Mouse (Mus musculus) granulocyte monocyte progenitor cell, adult 5-6 weeks (primary cell): ENCODE measurements around the gene Sult1a1. TPM values are rescaled to one million over a fixed set of nuclear protein-coding genes. Genes with fewer than 3 reads are reported as not detected.

ENCODE experiments used
- ATAC-seq: replicated peaks from 2 replicates; pipeline ENCODE4 v1.8.0; 2016; ENCODE audit warnings: mild to moderate bottlenecking, moderate TSS enrichment, inconsistent platforms; ENCODE audit not compliant: poor library complexity, severe bottlenecking
- total RNA-seq, 2 experiments: library from RNA; stranded (forward) in 1 of 2; stranded (reverse) in 1 of 2; fragments of 200-712, 200-1000 nt in 1 of 2; fragments of >200 nt in 1 of 2; fragmentation: Nextera tagmentation in 1 of 2; gene quantifications; 2 replicates each; pipeline ENCODE4 v1.2.3; 2014 to 2017

Gene Sult1a1
- total RNA-seq, 2 experiments from 2014 or later: 1.6 TPM; not detected in 1

- ATAC-seq: no peak
These were observed 45.3 kb downstream of the Sult1a1 start, which contains the start of gene Nupr1 for GRCm38 (mm10) chr7:126630824-126631518. Gene Nupr1, minus strand, starts transcription at chr7:126630861.

GRCm38 (mm10) chr7:126629915-126630314 lies 46.3 kb downstream of the Sult1a1 start:
- 0 out of 2 replicates have a peak, but pooled peaks have one; percentile 18 for ATAC-seq

- no peak for ATAC-seq
These were observed 48.1 kb downstream of the Sult1a1 start for GRCm38 (mm10) chr7:126628111-126628510.

- ATAC-seq: no peak
These were observed 50.2 kb downstream of the Sult1a1 start for GRCm38 (mm10) chr7:126625807-126626600.

- ATAC-seq: peak; percentile 80
These were observed 50.9 kb downstream of the Sult1a1 start for GRCm38 (mm10) chr7:126625369-126625768.

GRCm38 (mm10) chr7:126624774-126625173 lies 51.5 kb downstream of the Sult1a1 start:
- ATAC-seq: no peak

GRCm38 (mm10) chr7:126623381-126623780 lies 52.9 kb downstream of the Sult1a1 start:
- ATAC-seq: no peak

Other genes starting within 250 kb of the Sult1a1 start
- 11.3 and 16.2 TPM in 2 replicates for gene Rabep2, start 247.7 kb downstream of the Sult1a1 start, total RNA-seq (2014; fragmentation: Nextera tagmentation)
- gene Rabep2, start 247.7 kb downstream of the Sult1a1 start, total RNA-seq (2017): 12.3 and 16.9 TPM in 2 replicates
- 0.62 TPM in 1 of 2 replicates, not detected in the other for gene Atp2a1, start 213.3 kb downstream of the Sult1a1 start, total RNA-seq (2014; fragmentation: Nextera tagmentation)
- gene Atp2a1, start 213.3 kb downstream of the Sult1a1 start, total RNA-seq (2017): not detected in 2 replicates
- 35.9 and 58.3 TPM in 2 replicates for gene Sh2b1, start 201.0 kb downstream of the Sult1a1 start, total RNA-seq (2014; fragmentation: Nextera tagmentation)
- 15.6 and 17.3 TPM in 2 replicates for gene Sh2b1, start 201.0 kb downstream of the Sult1a1 start, total RNA-seq (2017)
- gene Tufm, start 189.1 kb downstream of the Sult1a1 start, total RNA-seq (2014; fragmentation: Nextera tagmentation): 85.3 and 101 TPM in 2 replicates
- gene Tufm, start 189.1 kb downstream of the Sult1a1 start, total RNA-seq (2017): 75.5 and 86.7 TPM in 2 replicates
- 102 and 130 TPM in 2 replicates for gene Atxn2l, start 173.0 kb downstream of the Sult1a1 start, total RNA-seq (2014; fragmentation: Nextera tagmentation)
- 27.4 and 28.9 TPM in 2 replicates for gene Atxn2l, start 173.0 kb downstream of the Sult1a1 start, total RNA-seq (2017)
- 188 and 206 TPM in 2 replicates for gene Eif3c, start 110.0 kb downstream of the Sult1a1 start, total RNA-seq (2014; fragmentation: Nextera tagmentation)
- 229 and 239 TPM in 2 replicates for gene Eif3c, start 110.0 kb downstream of the Sult1a1 start, total RNA-seq (2017)
- 2.1 and 3.9 TPM in 2 replicates for gene Apobr, start 91.5 kb downstream of the Sult1a1 start, total RNA-seq (2014; fragmentation: Nextera tagmentation)
- gene Apobr, start 91.5 kb downstream of the Sult1a1 start, total RNA-seq (2017): 4.2 and 6.2 TPM in 2 replicates
- gene Cln3, start 90.6 kb downstream of the Sult1a1 start, total RNA-seq (2014; fragmentation: Nextera tagmentation): 37.7 and 61.7 TPM in 2 replicates
- gene Cln3, start 90.6 kb downstream of the Sult1a1 start, total RNA-seq (2017): 9.6 and 16.3 TPM in 2 replicates
- 1.3 TPM in 1 of 2 replicates, not detected in the other for gene Il27, start 81.5 kb downstream of the Sult1a1 start, total RNA-seq (2014; fragmentation: Nextera tagmentation)
- 1.2 TPM in 1 of 2 replicates, not detected in the other for gene Il27, start 81.5 kb downstream of the Sult1a1 start, total RNA-seq (2017)
- gene Nupr1, start 45.6 kb downstream of the Sult1a1 start, total RNA-seq (2014; fragmentation: Nextera tagmentation): 0.92 and 1.3 TPM in 2 replicates
- 1.7 TPM in 1 of 2 replicates, not detected in the other for gene Nupr1, start 45.6 kb downstream of the Sult1a1 start, total RNA-seq (2017)
- 129 and 133 TPM in 2 replicates for gene Sgf29, start 27.1 kb downstream of the Sult1a1 start, total RNA-seq (2014; fragmentation: Nextera tagmentation)
- gene Sgf29, start 27.1 kb downstream of the Sult1a1 start, total RNA-seq (2017): 53.3 and 79.1 TPM in 2 replicates
- gene Bola2, start 19.0 kb upstream of the Sult1a1 start, total RNA-seq (2014; fragmentation: Nextera tagmentation): 151 and 195 TPM in 2 replicates
- 135 and 158 TPM in 2 replicates for gene Bola2, start 19.0 kb upstream of the Sult1a1 start, total RNA-seq (2017)
- gene Slx1b, start 19.4 kb upstream of the Sult1a1 start, total RNA-seq (2014; fragmentation: Nextera tagmentation): 9.3 and 13.3 TPM in 2 replicates
- 5.4 and 6.3 TPM in 2 replicates for gene Slx1b, start 19.4 kb upstream of the Sult1a1 start, total RNA-seq (2017)
- 497 and 510 TPM in 2 replicates for gene Coro1a, start 31.4 kb upstream of the Sult1a1 start, total RNA-seq (2014; fragmentation: Nextera tagmentation)
- gene Coro1a, start 31.4 kb upstream of the Sult1a1 start, total RNA-seq (2017): 409 and 441 TPM in 2 replicates
- 90.7 and 111 TPM in 2 replicates for gene Mapk3, start 83.2 kb upstream of the Sult1a1 start, total RNA-seq (2014; fragmentation: Nextera tagmentation)
- 52.5 and 53.0 TPM in 2 replicates for gene Mapk3, start 83.2 kb upstream of the Sult1a1 start, total RNA-seq (2017)
- gene Gdpd3, start 89.9 kb upstream of the Sult1a1 start, total RNA-seq (2014; fragmentation: Nextera tagmentation): 13.0 and 27.7 TPM in 2 replicates
- 3.6 and 11.3 TPM in 2 replicates for gene Gdpd3, start 89.9 kb upstream of the Sult1a1 start, total RNA-seq (2017)
- gene Ypel3, start 100.5 kb upstream of the Sult1a1 start, total RNA-seq (2014; fragmentation: Nextera tagmentation): 29.6 and 42.6 TPM in 2 replicates
- 16.2 and 17.4 TPM in 2 replicates for gene Ypel3, start 100.5 kb upstream of the Sult1a1 start, total RNA-seq (2017)
- 0.58 TPM in 1 of 2 replicates, not detected in the other for gene Tbx6, start 105.1 kb upstream of the Sult1a1 start, total RNA-seq (2014; fragmentation: Nextera tagmentation)
- not detected in 2 replicates for gene Tbx6, start 105.1 kb upstream of the Sult1a1 start, total RNA-seq (2017)
- 160 and 219 TPM in 2 replicates for gene Ppp4c, start 116.1 kb upstream of the Sult1a1 start, total RNA-seq (2014; fragmentation: Nextera tagmentation)
- gene Ppp4c, start 116.1 kb upstream of the Sult1a1 start, total RNA-seq (2017): 131 and 137 TPM in 2 replicates
- not detected in 2 replicates for gene Fam57b, start 121.2 kb upstream of the Sult1a1 start, total RNA-seq (2014; fragmentation: Nextera tagmentation)
- not detected in 2 replicates for gene Fam57b, start 121.2 kb upstream of the Sult1a1 start, total RNA-seq (2017)
- not detected in 2 replicates for gene 4930451I11Rik, start 155.2 kb upstream of the Sult1a1 start, total RNA-seq (2014; fragmentation: Nextera tagmentation)
- not detected in 2 replicates for gene 4930451I11Rik, start 155.2 kb upstream of the Sult1a1 start, total RNA-seq (2017)
- gene Doc2a, start 171.0 kb upstream of the Sult1a1 start, total RNA-seq (2014; fragmentation: Nextera tagmentation): not detected in 2 replicates
- gene Doc2a, start 171.0 kb upstream of the Sult1a1 start, total RNA-seq (2017): 0.15 TPM in 1 of 2 replicates, not detected in the other
- 62.2 and 65.9 TPM in 2 replicates for gene Hirip3, start 185.5 kb upstream of the Sult1a1 start, total RNA-seq (2014; fragmentation: Nextera tagmentation)
- 168 and 171 TPM in 2 replicates for gene Hirip3, start 185.5 kb upstream of the Sult1a1 start, total RNA-seq (2017)
- gene Ino80e, start 185.9 kb upstream of the Sult1a1 start, total RNA-seq (2014; fragmentation: Nextera tagmentation): 89.0 and 100 TPM in 2 replicates
- 23.4 and 35.3 TPM in 2 replicates for gene Ino80e, start 185.9 kb upstream of the Sult1a1 start, total RNA-seq (2017)
- gene Taok2, start 208.3 kb upstream of the Sult1a1 start, total RNA-seq (2014; fragmentation: Nextera tagmentation): 28.0 and 45.8 TPM in 2 replicates
- gene Taok2, start 208.3 kb upstream of the Sult1a1 start, total RNA-seq (2017): 29.9 and 35.6 TPM in 2 replicates
- gene Tmem219, start 246.5 kb upstream of the Sult1a1 start, total RNA-seq (2014; fragmentation: Nextera tagmentation): 27.9 and 31.9 TPM in 2 replicates
- gene Tmem219, start 246.5 kb upstream of the Sult1a1 start, total RNA-seq (2017): 20.0 and 26.5 TPM in 2 replicates